Mouse (Mus musculus) retina, postnatal 7 days (tissue): ENCODE measurements around the gene Myom3.
"Not testable (repeated sequence)": the region's sequence is repeated elsewhere in the genome, so short reads cannot be mapped to it uniquely, and the experiment has no call there.

ENCODE experiments used
- DNase-seq: peaks from one replicate; pipeline ENCODE4 v3.0.0-alpha.2; 2012; ENCODE audit warnings: low read depth, low spot score

Myom3 gene

GRCm38 (mm10) chr4:135759356-135759976 is at the start of gene Myom3:
TSS of gene Myom3 (plus strand) at chr4:135759715.
- DNase-seq: no peak

- DNase-seq: no peak
Measured at GRCm38 (mm10) chr4:135710392-135710791, 49.1 kb upstream of the Myom3 start.

GRCm38 (mm10) chr4:135714776-135715175 is 44.7 kb upstream of the Myom3 start:
- no peak for DNase-seq

GRCm38 (mm10) chr4:135716438-135716837 is 43.1 kb upstream of the Myom3 start:
- not testable (repeated sequence) for DNase-seq

DNA sequence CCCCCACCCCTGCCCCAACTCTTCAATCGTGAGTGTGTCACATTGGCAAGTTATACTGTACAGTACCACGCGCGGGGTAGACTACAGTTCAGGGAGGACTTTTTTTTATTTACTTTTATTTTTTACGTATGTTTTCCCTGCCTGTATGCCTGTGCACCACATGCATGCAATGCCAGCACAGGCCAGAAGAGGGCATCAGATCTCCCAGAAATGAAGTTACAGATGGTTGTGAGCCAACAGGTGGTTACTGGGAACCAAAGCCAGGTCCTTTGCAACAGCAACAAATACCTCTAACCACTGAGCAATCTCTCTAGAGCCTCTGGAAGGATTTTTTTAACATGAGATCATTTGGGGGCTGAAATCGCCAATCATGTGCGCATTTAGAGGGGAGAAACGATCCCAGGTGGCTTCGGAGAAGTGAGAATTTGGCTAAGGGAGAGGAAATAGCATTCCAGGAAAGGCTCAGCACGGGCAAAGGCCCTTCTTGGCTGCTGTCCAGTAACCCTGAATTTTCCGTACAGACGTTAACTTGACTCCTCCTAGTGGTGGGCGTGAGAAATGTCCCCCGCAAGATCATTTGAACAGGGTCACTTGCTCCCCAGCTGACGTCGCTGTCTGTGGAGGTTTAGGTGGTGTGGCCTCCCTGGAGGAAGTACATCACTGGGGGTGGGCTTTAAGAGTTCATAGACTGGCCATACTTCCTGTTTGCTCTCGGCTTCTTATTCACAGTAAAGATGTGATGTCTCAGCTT is 36.8 kb upstream of the Myom3 start:
- DNase-seq: no peak

DNA sequence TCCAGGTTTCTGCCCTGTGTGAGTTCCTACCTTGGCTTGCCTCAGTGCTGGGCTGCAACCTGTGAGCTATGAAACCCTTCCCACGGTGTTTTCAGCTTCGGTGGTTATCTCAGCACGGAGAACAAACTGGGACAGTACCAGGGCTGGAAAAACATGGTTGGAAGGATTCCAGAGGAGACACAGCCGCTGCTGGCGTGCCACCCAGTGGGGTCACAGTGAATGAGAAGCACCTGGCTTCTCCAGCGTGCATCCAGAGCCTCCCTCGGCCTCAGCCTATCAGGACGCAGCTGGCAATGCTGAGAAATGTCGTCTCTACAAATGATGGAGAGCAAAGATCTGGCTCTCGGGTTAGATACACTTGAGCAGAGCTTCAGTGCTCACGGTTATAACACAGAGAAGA is 33.1 kb upstream of the Myom3 start:
- no peak for DNase-seq

DNA sequence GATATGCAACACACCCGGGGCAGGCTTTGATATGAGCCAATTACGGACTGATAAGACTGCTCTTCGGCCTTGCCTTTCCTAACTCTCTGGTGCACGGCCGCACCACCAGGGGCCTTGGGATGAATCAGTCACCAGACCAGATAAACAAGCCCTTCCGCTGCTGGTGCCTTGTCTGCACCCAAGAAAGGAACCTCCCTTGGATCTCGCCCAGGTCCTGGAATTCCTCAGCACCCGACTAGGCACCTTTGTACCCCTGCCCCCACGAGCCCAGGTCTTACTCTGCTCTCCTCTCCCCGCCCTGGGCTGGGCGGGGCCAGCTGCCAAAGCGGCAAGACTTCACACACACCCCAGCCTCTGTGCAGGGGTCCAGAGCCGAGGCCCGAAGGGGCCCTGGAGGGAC is 31.7 kb upstream of the Myom3 start, which contains the start of gene Il22ra1:
Gene Il22ra1, plus strand, starts transcription at position 356 of the 400 bp plus-strand sequence.
- DNase-seq: no peak

GRCm38 (mm10) chr4:135730204-135730603 is 29.3 kb upstream of the Myom3 start:
- DNase-seq: no peak

- DNase-seq: no peak
Measured at GRCm38 (mm10) chr4:135730951-135731350, 28.6 kb upstream of the Myom3 start.

GRCm38 (mm10) chr4:135733901-135734300 is 25.6 kb upstream of the Myom3 start:
- DNase-seq: no peak

- DNase-seq: no peak
Measured at GRCm38 (mm10) chr4:135736903-135737302, 22.6 kb upstream of the Myom3 start.

GRCm38 (mm10) chr4:135738237-135738636 is 21.3 kb upstream of the Myom3 start:
- no peak for DNase-seq

GRCm38 (mm10) chr4:135739148-135739547 is 20.4 kb upstream of the Myom3 start:
- DNase-seq: no peak

- no peak for DNase-seq
Measured at GRCm38 (mm10) chr4:135739672-135740071, 19.8 kb upstream of the Myom3 start.

DNA sequence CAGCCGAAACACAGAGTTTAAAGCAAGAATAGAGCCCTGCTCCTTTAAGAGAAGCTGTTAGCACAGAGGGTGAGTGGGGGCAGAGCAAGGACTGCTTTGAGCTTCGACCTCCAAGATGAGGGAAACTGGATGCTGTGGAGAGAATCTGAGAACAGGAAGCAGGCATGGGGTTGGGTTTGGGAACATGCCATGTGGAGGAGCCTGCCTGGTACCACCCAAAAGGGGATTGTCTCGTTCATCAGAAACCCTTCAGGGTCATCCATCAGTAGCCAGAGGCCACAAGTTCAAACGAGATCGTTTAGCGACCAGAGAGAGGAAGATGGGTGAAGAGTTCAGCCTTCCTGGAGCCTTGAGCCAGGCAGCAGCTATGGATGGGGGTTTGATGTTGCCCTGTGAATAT is 16.0 kb upstream of the Myom3 start:
- no peak for DNase-seq

DNA sequence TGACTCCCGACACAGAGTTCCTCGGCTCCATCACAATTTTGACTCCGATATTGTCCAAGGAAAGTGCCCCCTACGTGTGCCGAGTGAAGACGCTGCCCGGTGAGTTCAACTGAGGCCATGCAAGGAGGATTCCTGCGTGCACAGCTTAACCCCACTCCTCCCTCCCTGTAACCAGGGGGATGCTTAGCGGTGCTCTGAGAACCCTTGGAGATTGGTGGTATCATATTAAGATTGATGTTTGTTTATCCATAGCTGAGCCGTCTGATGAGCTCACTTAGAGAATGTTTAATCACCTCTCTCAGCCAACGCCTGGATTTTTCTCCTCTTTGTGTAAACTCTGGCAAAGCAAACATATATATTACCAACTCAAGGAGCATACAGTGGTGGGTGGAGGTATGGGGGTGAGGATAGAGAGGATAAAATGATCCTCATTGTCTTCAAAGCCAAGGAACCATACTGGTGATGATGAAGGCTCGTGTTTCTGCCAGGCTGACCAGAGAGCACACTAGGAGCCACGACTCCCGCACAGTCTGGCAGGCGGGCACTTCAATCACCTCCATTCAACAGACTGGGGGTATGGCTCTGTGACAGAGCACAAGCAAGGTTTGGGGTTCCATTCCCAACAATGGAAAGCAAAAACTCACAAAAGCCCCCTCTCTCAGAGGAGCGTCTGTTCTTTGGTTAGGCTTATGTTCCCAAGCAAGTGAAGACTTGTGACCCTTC is 14.6 kb upstream of the Myom3 start:
- no peak for DNase-seq

GRCm38 (mm10) chr4:135745613-135746012 is 13.9 kb upstream of the Myom3 start:
- no peak for DNase-seq

- no peak for DNase-seq
Measured at GRCm38 (mm10) chr4:135750896-135751295, 8.6 kb upstream of the Myom3 start.

DNA sequence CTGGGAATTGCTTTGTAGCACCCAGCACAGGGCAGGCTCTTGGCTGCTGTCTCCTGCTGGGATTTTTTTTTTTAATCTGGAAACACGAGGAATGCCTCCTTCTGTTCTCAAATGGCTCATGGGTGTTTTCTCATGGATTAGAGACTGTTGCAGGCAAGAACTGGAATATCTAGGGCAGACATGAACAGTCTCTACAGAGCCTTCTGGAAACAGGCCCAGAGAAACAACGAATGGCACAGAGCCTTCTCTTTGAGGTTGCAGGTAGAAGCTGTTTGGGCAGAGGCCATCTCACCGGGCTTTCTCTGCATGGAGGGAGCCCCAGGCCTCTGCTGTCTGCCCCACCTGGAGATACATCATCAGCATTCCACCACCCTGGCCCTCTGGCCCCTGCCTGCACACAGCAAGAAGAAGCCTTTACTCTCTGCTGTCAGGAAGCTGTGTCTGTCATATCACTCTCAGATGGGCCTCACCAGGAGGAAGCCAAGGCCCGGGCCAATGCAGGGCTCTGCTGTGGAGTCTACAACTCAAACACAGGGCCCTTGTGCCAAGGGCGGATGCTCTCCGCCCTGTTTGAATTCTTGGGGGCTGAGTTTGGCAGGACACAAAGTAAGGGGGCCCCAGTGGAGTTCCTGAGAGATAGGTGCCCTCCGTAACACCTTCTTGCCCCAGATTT is 7.3 kb upstream of the Myom3 start:
- no peak for DNase-seq

- no peak for DNase-seq
Measured at GRCm38 (mm10) chr4:135752779-135753164, 6.7 kb upstream of the Myom3 start.

DNA sequence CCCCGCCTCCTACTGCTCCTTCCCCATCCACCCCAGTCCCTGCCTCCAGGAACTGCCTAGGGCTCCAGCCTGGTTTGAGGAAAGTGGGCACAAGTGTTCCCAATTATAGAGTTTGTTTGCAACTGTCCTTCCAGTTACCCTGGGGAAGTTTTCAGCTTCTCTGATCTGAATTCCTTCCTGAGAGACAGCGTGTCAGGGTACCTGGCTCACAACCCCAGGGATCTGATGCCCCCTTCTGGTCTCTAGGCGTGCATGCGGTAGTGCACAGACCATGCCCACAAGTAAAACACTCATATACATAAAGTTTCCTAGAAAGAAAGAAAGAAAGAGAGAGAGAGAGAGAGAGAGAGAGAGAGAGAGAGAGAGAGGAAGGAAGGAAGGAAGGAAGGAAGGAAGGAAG is 1.2 kb upstream of the Myom3 start:
- DNase-seq: no peak

GRCm38 (mm10) chr4:135758825-135759224 is 690 bp upstream of the Myom3 start:
- DNase-seq: no peak
